Mouse (Mus musculus): ENCODE data around the gene 1810055G02Rik. TPM values are rescaled to one million over a fixed set of nuclear protein-coding genes. Genes with fewer than 3 reads are reported as not detected.

The 1810055G02Rik gene
- polyA plus RNA-seq, 1 experiment from 2014 or later = 42.1 TPM

DNA sequence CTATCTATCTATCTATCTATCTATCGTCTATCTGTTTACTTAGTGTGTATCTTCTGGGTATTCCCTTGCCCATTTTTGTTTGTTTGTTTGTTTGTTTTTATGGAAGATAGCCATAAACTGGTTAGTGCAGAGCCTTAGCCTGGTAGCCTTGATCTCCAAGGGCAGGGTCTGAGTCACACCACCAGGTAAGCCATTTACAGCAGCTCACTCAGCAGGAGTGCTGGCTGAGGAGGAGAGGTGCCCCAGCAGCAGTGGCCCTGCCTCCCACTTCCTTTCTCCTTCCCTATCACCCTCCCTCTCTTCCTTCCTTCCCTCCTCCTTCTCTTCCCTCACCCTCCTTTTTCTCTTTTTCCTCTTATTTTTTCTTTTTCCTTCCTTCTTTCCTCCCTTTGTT is 45.1 kb downstream of the 1810055G02Rik start:
- H3K9ac ChIP-seq (ENCODE audit: low read depth, low read length) = no peak overlapping the region
- H3K9me3 ChIP-seq (ENCODE audit: control insufficient read depth, low read length) = no peaks in the 10 kb centered on the region; the same call in 1 of the 2 replicates
- no peaks in the 10 kb centered on the region for H3K4me1 ChIP-seq (ENCODE audit: control insufficient read depth, insufficient read depth, low read depth, low read length)
- H3K4me2 ChIP-seq (ENCODE audit: low read length) = no peak overlapping the region
- no peak overlapping the region for H3K4me3 ChIP-seq (ENCODE audit: low read length)
- no peaks in the 10 kb centered on the region for H3K36me3 ChIP-seq (ENCODE audit: control insufficient read depth, insufficient read depth, low read length)
- no peaks in the 10 kb centered on the region for H3K27me3 ChIP-seq (replicated peaks; ENCODE audit: control insufficient read depth, insufficient read depth, low read length)
- WGBS = 82% methylated on average over 1 of the region's 1 CpGs
- no peak overlapping the region for H3K27ac ChIP-seq (ENCODE audit: low read depth, low read length)
- no peak for ATAC-seq

DNA sequence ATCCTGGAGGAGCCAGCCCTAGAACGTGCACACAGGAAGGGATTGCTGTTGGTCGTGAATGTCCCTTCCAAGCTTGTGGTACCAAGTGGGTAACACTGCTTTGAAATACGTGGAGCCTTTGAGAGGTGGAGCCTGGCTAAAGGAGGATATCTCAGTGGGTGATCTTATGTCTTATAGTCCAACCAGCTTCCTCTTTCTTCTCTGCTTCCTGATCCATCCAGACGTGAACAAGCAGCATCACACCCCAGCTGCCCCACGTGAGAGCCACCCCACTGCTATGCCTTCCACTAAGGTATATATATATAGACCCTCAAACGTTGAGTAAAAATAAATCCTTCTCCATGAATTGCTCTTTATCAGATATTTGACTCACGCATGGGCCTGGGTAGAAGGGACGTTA is 45.6 kb downstream of the 1810055G02Rik start:
- Histone ChIP-seq H3K27ac (ENCODE audit: low read depth, low read length) (no peak overlapping the region), H3K9ac (ENCODE audit: low read depth, low read length) (no peak overlapping the region), H3K4me3 (ENCODE audit: low read length) (no peak overlapping the region), H3K36me3 (ENCODE audit: control insufficient read depth, insufficient read depth, low read length) (no peaks in the 10 kb centered on the region), H3K27me3 (replicated peaks; ENCODE audit: control insufficient read depth, insufficient read depth, low read length) (no peaks in the 10 kb centered on the region), H3K4me1 (ENCODE audit: control insufficient read depth, insufficient read depth, low read depth, low read length) (no peaks in the 10 kb centered on the region), H3K9me3 (ENCODE audit: control insufficient read depth, low read length) (no peaks in the 10 kb centered on the region), H3K4me2 (ENCODE audit: low read length) (no peak overlapping the region)
- no peak for ATAC-seq
- WGBS = 69% methylated on average over 8 of the region's 8 CpGs

DNA sequence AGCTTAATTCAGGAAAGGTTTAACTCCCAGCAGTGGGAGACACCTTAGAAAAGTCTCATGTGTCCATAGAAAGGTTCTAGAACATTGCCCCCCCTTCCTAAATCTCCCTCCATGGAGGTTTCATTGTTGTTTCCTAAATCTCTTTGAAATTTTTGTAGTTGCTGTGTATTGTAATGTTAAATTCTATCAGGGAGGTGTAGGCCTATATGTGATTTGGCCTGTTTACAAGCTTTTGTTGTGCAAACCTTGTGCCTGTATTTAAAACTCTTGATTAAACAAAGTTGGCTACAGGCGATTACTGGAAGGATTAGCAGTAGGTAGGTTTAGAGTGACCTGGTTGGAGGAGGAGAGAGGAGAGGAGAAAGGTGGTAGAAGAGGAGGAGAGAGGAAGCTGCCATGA is 49.8 kb downstream of the 1810055G02Rik start:
- no peaks in the 10 kb centered on the region for H3K9me3 ChIP-seq (ENCODE audit: control insufficient read depth, low read length)
- H3K36me3 ChIP-seq (ENCODE audit: control insufficient read depth, insufficient read depth, low read length) = no peaks in the 10 kb centered on the region
- H3K4me1 ChIP-seq (ENCODE audit: control insufficient read depth, insufficient read depth, low read depth, low read length) = no peaks in the 10 kb centered on the region
- H3K27me3 ChIP-seq (replicated peaks; ENCODE audit: control insufficient read depth, insufficient read depth, low read length) = no peaks in the 10 kb centered on the region
- no peak overlapping the region for H3K27ac ChIP-seq (ENCODE audit: low read depth, low read length)
- H3K4me3 ChIP-seq (ENCODE audit: low read length) = no peak overlapping the region
- WGBS = 50% methylated on average over 1 of the region's 1 CpGs
- ATAC-seq = no peak
- H3K4me2 ChIP-seq (ENCODE audit: low read length) = no peak overlapping the region
- H3K9ac ChIP-seq (ENCODE audit: low read depth, low read length) = no peak overlapping the region

DNA sequence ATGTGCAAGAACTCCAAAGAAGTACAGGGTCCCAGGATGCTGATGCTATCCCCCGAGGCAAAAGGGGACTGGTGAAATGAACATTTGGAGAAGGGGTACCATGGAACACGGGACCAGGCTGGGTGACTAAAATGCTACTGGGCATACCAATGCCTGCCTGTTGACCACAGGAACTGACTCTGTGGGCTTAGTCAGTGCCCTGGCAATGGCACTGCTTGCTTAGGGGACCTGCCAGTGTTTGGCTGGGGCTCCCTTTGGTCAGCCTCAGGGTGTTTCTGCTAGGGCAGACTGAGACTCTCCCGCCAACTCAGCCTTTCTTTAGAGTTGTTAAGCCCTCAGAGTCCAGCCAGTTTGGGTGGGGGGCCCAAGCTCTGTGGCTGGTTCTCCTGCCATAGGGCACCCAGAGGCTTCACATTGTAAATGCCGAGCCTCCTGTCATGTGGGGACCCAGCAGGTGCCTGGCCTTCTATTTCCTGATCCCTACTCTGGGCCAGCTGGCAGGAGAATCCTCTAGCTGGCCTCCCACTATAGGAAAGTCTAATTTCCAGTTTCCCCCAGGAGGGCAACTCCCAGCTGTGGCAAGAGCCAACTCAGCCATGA is 57.2 kb downstream of the 1810055G02Rik start:
- no peak overlapping the region for H3K4me2 ChIP-seq (ENCODE audit: low read length)
- H3K36me3 ChIP-seq (ENCODE audit: control insufficient read depth, insufficient read depth, low read length) = no peaks in the 10 kb centered on the region
- H3K27me3 ChIP-seq (replicated peaks; ENCODE audit: control insufficient read depth, insufficient read depth, low read length) = no peaks in the 10 kb centered on the region
- WGBS = 79% methylated on average over 4 of the region's 4 CpGs
- no peak overlapping the region for H3K4me3 ChIP-seq (ENCODE audit: low read length)
- no peak overlapping the region for H3K9ac ChIP-seq (ENCODE audit: low read depth, low read length)
- peaks cover 17% of the 10 kb centered on the region for H3K4me1 ChIP-seq (ENCODE audit: control insufficient read depth, insufficient read depth, low read depth, low read length)
- H3K9me3 ChIP-seq (ENCODE audit: control insufficient read depth, low read length) = no peaks in the 10 kb centered on the region
- no peak overlapping the region for H3K27ac ChIP-seq (ENCODE audit: low read depth, low read length)
- no peak for ATAC-seq

DNA sequence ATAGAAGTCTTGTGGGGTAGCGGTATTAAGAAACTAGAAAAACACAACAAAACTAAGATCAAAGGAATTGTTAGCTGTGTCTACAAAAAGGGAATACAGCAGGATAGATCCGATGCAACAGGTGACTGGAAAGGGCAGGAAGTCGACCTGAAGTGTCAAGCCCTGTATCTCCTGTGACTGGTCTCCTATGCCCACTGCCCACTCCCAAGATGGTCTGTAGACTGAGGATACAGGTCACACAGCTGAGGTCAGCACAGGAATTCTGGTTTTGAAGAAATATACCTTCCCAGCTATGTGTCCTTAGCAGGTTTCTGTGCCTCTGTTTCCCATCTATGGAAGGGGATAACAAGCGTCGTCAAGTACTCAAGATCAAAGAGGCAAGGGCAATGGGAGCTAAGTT is 58.3 kb downstream of the 1810055G02Rik start:
- Histone ChIP-seq H3K4me1 (ENCODE audit: control insufficient read depth, insufficient read depth, low read depth, low read length) (peaks cover 23% of the 10 kb centered on the region), H3K27me3 (replicated peaks; ENCODE audit: control insufficient read depth, insufficient read depth, low read length) (no peaks in the 10 kb centered on the region), H3K27ac (ENCODE audit: low read depth, low read length) (peak overlapping the region; percentile 100), H3K36me3 (ENCODE audit: control insufficient read depth, insufficient read depth, low read length) (no peaks in the 10 kb centered on the region), H3K4me3 (ENCODE audit: low read length) (peak overlapping the region; percentile 94), H3K9ac (ENCODE audit: low read depth, low read length) (no peak overlapping the region), H3K4me2 (ENCODE audit: low read length) (peak overlapping the region; percentile 83), H3K9me3 (ENCODE audit: control insufficient read depth, low read length) (no peaks in the 10 kb centered on the region)
- 94% methylated on average over 5 of the region's 5 CpGs for whole genome bisulfite sequencing
- ATAC-seq = no peak

DNA sequence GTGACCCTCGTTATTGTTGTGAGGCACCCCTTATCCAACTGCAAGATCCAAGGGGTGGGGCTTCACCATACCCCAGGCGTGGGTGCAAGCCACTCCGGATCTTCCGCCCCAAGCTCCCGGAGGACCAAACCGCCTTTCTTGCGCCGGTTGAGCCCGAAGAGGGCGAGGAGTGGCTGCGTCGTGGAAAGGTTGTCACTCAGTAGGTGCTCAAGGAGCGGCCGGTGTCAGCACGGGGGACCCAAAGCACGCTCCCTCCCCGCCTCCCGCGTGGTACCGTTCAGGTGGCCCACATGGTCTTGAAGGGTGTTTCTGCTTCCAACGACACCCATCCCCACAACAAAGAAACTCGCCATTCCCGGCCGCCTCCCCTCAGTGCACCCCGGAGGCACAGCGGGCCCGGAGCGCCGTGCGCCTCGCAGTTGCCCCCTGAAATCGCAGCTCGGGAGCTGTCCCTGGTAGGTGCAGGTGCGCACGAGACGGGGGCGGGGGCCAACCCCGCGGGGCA is 59.2 kb downstream of the 1810055G02Rik start, which contains the start of gene Kmt5b:
Kmt5b (plus strand) TSS at position 146 of the 505 bp plus-strand sequence.
- peak within 1 kb of the TSS; percentile 94 for H3K4me3 ChIP-seq (ENCODE audit: low read length)
- peak; percentile 59 for ATAC-seq
- peaks cover 23% of the 10 kb centered on the region for H3K4me1 ChIP-seq (ENCODE audit: control insufficient read depth, insufficient read depth, low read depth, low read length)
- H3K27ac ChIP-seq (ENCODE audit: low read depth, low read length) = peak within 1 kb of the TSS; percentile 100
- WGBS = under 1% methylated on average over 31 of the region's 39 CpGs
- H3K36me3 ChIP-seq (ENCODE audit: control insufficient read depth, insufficient read depth, low read length) = no peaks in the 10 kb centered on the region
- no peaks in the 10 kb centered on the region for H3K27me3 ChIP-seq (replicated peaks; ENCODE audit: control insufficient read depth, insufficient read depth, low read length)
- no peaks in the 10 kb centered on the region for H3K9me3 ChIP-seq (ENCODE audit: control insufficient read depth, low read length)
- H3K4me2 ChIP-seq (ENCODE audit: low read length) = peak within 1 kb of the TSS; percentile 83
- peak within 1 kb of the TSS; percentile 100 for H3K9ac ChIP-seq (ENCODE audit: low read depth, low read length)

Other genes starting within 250 kb of the 1810055G02Rik start
- 49.7 and 56.5 TPM in 2 replicates for gene Ppp6r3, start 132.5 kb upstream of the 1810055G02Rik start, polyA plus RNA-seq (2015; fragmentation: Nextera tagmentation; extraction: Ambion mirVana)
- gene Lrp5, start 21.7 kb upstream of the 1810055G02Rik start, polyA plus RNA-seq (2015; fragmentation: Nextera tagmentation; extraction: Ambion mirVana) = 1.3 and 1.5 TPM in 2 replicates
- 32.4 and 41.3 TPM in 2 replicates for gene Kmt5b, start 59.1 kb downstream of the 1810055G02Rik start, polyA plus RNA-seq (2015; fragmentation: Nextera tagmentation; extraction: Ambion mirVana)
- gene Chka, start 143.5 kb downstream of the 1810055G02Rik start, polyA plus RNA-seq (2015; fragmentation: Nextera tagmentation; extraction: Ambion mirVana) = 56.1 and 56.3 TPM in 2 replicates
- 18.9 and 21.2 TPM in 2 replicates for gene Tcirg1, start 198.8 kb downstream of the 1810055G02Rik start, polyA plus RNA-seq (2015; fragmentation: Nextera tagmentation; extraction: Ambion mirVana)
- 307 and 320 TPM in 2 replicates for gene Ndufs8, start 204.5 kb downstream of the 1810055G02Rik start, polyA plus RNA-seq (2015; fragmentation: Nextera tagmentation; extraction: Ambion mirVana)
- 2.2 and 3.1 TPM in 2 replicates for gene Aldh3b1, start 221.5 kb downstream of the 1810055G02Rik start, polyA plus RNA-seq (2015; fragmentation: Nextera tagmentation; extraction: Ambion mirVana)
- gene Unc93b1, start 226.9 kb downstream of the 1810055G02Rik start, polyA plus RNA-seq (2015; fragmentation: Nextera tagmentation; extraction: Ambion mirVana) = 12.4 and 14.1 TPM in 2 replicates

Measured in hindbrain, embryonic 16.5 days (tissue).